ENCODE assay signal across 16 mouse cellular contexts in the genomic region with DNA sequence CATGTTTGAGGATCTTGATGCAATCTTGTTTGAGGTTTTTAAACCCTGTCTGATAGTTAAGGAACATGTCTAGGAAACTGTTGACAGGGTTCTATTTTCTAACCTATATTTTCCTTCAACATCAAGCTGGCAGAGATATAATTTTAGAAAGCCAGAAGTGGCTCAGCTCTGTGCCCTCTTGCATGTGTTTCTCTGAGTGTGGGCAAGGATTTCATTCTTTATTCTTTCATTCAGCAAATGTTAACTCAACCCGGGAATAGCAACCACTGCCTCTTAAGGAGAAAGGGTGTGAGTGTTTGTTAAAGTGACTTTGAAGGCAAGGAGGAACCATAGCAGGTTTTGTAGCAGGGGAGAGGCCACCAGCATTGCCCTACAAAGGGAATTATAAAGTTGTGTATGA.
"Had no signal": no experiment of that assay in that cellular context is flagged by ENCODE, and none has a peak within 500 bp of the region (broad histone marks: within the 10 kb centered on the region; RNA-seq: fewer than 3 reads in every experiment).

No protein-coding gene starts in this region.

- H3K9me3 ChIP-seq: midbrain, embryonic 13.5 days; midbrain, embryonic 15.5 days; neural tube, embryonic 12.5 days; stomach, embryonic 15.5 days had no signal

- H3K27me3 ChIP-seq: megakaryocyte, embryonic 14.5 days; neural tube, embryonic 12.5 days; stomach, embryonic 15.5 days had no signal

- H3K36me3 ChIP-seq: midbrain, embryonic 13.5 days; midbrain, embryonic 15.5 days; neural tube, embryonic 12.5 days; stomach, embryonic 15.5 days had no signal

- H3K27ac ChIP-seq: macrophage; midbrain, embryonic 13.5 days; midbrain, embryonic 15.5 days; neural tube, embryonic 12.5 days; stomach, embryonic 15.5 days; stomach, postnatal 0 days had no signal

- H3K4me3 ChIP-seq: megakaryocyte, embryonic 14.5 days; midbrain, embryonic 13.5 days; midbrain, embryonic 15.5 days; neural tube, embryonic 12.5 days; stomach, embryonic 15.5 days had no signal

- H3K9ac ChIP-seq: liver, postnatal 0 days; lung, embryonic 14.5 days; midbrain, embryonic 13.5 days; midbrain, embryonic 15.5 days; neural tube, embryonic 12.5 days; stomach, embryonic 15.5 days had no signal

- H3K4me1 ChIP-seq: megakaryocyte, embryonic 14.5 days; midbrain, embryonic 13.5 days; midbrain, embryonic 15.5 days; neural tube, embryonic 12.5 days; stomach, embryonic 15.5 days had no signal

- DNase-seq: liver, postnatal 0 days; lung, embryonic 14.5 days; lung, postnatal 14 days; lung, postnatal 36 days; right cerebral cortex, postnatal 14 days; thymus, adult 2 months; thymus, postnatal 25 days; thymus, postnatal 4 days had no signal

- H3K4me2 ChIP-seq: lung, embryonic 14.5 days; midbrain, embryonic 11.5 days; midbrain, embryonic 13.5 days; midbrain, embryonic 15.5 days; neural tube, embryonic 12.5 days; stomach, embryonic 15.5 days had no signal

- ATAC-seq: liver, postnatal 0 days; midbrain, embryonic 13.5 days; midbrain, embryonic 15.5 days had no signal
